Mouse (Mus musculus): ENCODE data around the gene Btg1.

Btg1 gene

DNA sequence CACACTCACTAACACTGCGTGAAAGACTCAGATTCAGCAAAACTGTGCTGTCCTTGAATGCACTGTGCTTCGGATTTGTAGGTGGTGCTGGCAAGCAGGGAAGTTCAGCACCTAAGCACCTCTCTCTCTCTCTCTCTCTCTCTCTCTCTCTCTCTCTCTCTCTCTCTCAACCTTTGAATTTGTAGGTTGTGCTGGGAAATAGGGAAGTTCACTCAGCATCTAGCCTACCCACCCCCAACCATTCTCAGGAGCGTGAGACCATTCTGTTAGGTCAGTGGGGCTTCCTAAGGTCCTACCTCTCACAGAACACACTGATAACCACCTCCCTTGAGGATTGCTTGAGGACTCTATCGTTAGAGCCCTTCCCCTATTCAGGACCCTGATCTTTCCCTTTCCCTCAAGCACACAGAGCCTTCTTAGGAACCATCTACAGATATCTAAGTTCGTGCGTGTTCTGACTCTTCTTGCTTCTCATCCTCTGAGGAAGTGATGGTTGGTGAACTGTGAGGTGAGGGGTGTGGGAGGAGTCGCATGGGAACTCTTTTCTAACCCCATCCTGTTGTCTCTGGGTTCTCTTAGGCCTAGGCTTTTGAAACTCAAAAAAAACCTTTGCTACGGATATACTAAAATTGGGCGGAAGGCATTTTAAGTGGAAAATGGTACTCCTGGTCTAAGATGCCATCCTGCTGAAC is 47.1 kb downstream of the Btg1 start:
- no peak for DNase-seq (ENCODE audit: low spot score)
